Mouse (Mus musculus) monocyte, adult 2 months (primary cell): Measurements from ENCODE around the gene Sirt7.

Experiments used
- DNase-seq, 2 experiments: peaks; one replicate each; pipeline ENCODE4 v3.0.0; 2022; ENCODE audit warnings: low spot score in 2 of 2, low read depth in 1 of 2

Sirt7 gene

GRCm38 (mm10) chr11:120571754-120572416, 53.2 kb downstream of the Sirt7 start:
- no peak for DNase-seq

- DNase-seq, result no peak
Observed at GRCm38 (mm10) chr11:120571122-120571521, 53.9 kb downstream of the Sirt7 start.
